Mouse (Mus musculus) A20 (cell line): ENCODE measurements at regions not wholly inside any gene's neighbourhood (a gene's known extent, or its start where the extent isn't known, plus 50 kb on each side); places are given as distances from the start of the nearest gene placed in this dataset.
A peak's percentile ranks its signal among the peaks of the same experiment; 100 is the strongest.

Experiments
- DNase-seq: peaks from one replicate; pipeline ENCODE4 v3.0.0-alpha.2; 2011; ENCODE audit warnings: low read depth, low spot score

GRCm38 (mm10) chr14:80247575-80247974 lies 263.7 kb downstream of the Olfm4 start:
- DNase-seq: no peak

- no peak for DNase-seq
These were observed 266.0 kb downstream of the Olfm4 start for GRCm38 (mm10) chr14:80249882-80250281.

GRCm38 (mm10) chr14:80257086-80257485 lies 273.2 kb downstream of the Olfm4 start:
- DNase-seq: no peak

- DNase-seq: peak; percentile 55
These were observed 279.3 kb downstream of the Olfm4 start for GRCm38 (mm10) chr14:80263173-80263572.

GRCm38 (mm10) chr14:80265081-80265480 lies 281.2 kb downstream of the Olfm4 start:
- no peak for DNase-seq

GRCm38 (mm10) chr14:80269179-80269951 lies 285.5 kb downstream of the Olfm4 start:
- DNase-seq: peak; percentile 65

- DNase-seq: no peak
These were observed 286.2 kb downstream of the Olfm4 start for GRCm38 (mm10) chr14:80270063-80270462.

- DNase-seq: no peak
These were observed 296.3 kb downstream of the Olfm4 start for GRCm38 (mm10) chr14:80280188-80280587.

- DNase-seq: no peak
These were observed 299.8 kb downstream of the Olfm4 start for GRCm38 (mm10) chr14:80283726-80284125.

GRCm38 (mm10) chr14:80291360-80291759 lies 307.5 kb downstream of the Olfm4 start:
- DNase-seq: no peak

- DNase-seq: no peak
These were observed 309.5 kb downstream of the Olfm4 start for GRCm38 (mm10) chr14:80293378-80293777.

GRCm38 (mm10) chr14:80329651-80330050 lies 345.8 kb downstream of the Olfm4 start:
- no peak for DNase-seq

GRCm38 (mm10) chr14:80362024-80362622 lies 378.2 kb downstream of the Olfm4 start:
- no peak for DNase-seq

- no peak for DNase-seq
These were observed 385.7 kb downstream of the Olfm4 start for GRCm38 (mm10) chr14:80369448-80370153.

GRCm38 (mm10) chr14:80374290-80374689 lies 390.4 kb downstream of the Olfm4 start:
- DNase-seq: no peak

- DNase-seq: no peak
These were observed 393.2 kb downstream of the Olfm4 start for GRCm38 (mm10) chr14:80377064-80377463.

GRCm38 (mm10) chr14:80391418-80391817 lies 407.5 kb downstream of the Olfm4 start:
- no peak for DNase-seq

GRCm38 (mm10) chr14:80408317-80408716 lies 424.4 kb downstream of the Olfm4 start:
- no peak for DNase-seq

GRCm38 (mm10) chr14:80418810-80419325 lies 435.0 kb downstream of the Olfm4 start:
- no peak for DNase-seq

- no peak for DNase-seq
These were observed 459.9 kb downstream of the Olfm4 start for GRCm38 (mm10) chr14:80443820-80444219.

- no peak for DNase-seq
These were observed 487.6 kb downstream of the Olfm4 start for GRCm38 (mm10) chr14:80471470-80471869.

GRCm38 (mm10) chr14:80479918-80480317 lies 496.0 kb downstream of the Olfm4 start:
- DNase-seq: no peak
